Comparison of ENCODE assay signal across 8 mouse cellular contexts in the genomic region with DNA sequence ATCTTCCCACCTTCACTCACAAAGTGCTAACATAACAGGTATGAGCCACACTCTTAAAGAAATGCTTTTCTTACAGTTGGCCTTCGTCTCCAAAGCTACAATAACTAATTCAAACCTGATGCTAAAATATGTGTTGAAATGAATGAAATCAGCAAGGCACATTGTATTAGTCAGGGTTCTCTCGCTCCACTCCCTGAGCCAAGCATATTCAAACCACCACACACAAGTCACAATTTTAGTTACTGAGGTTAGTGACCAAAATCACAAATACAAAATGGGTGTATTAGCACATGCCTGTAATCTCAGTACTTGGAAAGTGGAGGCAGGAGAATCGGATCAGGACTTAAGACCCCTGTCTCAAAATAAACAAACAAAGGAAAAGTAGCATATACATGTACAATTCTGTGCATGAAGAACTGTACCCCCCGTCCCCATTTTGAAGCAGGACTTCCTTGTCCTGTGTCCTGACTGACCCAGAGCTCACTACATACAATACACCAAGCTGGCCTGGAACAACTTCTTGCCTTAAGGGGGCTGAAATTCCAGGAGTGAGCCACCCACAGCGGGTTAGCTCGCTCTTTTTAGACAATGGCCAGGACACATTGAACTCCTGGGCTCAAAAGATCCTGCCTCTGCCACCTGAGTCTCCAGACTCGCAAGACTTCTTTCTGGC. TPM values are rescaled to one million over a fixed set of nuclear protein-coding genes. Genes with fewer than 3 reads are reported as not detected.
DNase-seq lines count a peak whose midpoint lies in the region; ATAC-seq and TF ChIP-seq lines count a peak whose summit lies in the region.

No protein-coding gene starts in this region.

- DNase-seq in lung, embryonic 14.5 days, result no peak
- DNase-seq in lung, adult 18-20 months, result no peak
- no peak for DNase-seq in hindbrain, embryonic 14.5 days (ENCODE audit: low spot score)
- DNase-seq in ovary, postnatal 36 days (ENCODE audit: low spot score), result no peak
- DNase-seq in adrenal gland, postnatal 10 days, result no peak
- DNase-seq in spleen, postnatal 4 days (ENCODE audit: low spot score in 2 of 2), result no peak

- peaks cover 16% of the 10 kb centered on the region; the same call in 1 of the 2 replicates for H3K4me1 ChIP-seq in lung, embryonic 14.5 days (ENCODE audit: insufficient read depth)
- H3K4me1 ChIP-seq in brown adipose tissue, adult 24 weeks (ENCODE audit: control insufficient read depth, insufficient read depth, insufficient read length, low read length), result peaks cover 5% of the 10 kb centered on the region
- peaks cover 34% of the 10 kb centered on the region for H3K4me1 ChIP-seq in hindbrain, embryonic 14.5 days (replicated peaks; ENCODE audit: control insufficient read depth, insufficient read depth, low read length)
- H3K4me1 ChIP-seq in midbrain, embryonic 15.5 days, result peaks cover 27% of the 10 kb centered on the region

- no peaks in the 10 kb centered on the region for H3K27me3 ChIP-seq in lung, embryonic 14.5 days (ENCODE audit: insufficient read depth, low read length)
- no peaks in the 10 kb centered on the region for H3K27me3 ChIP-seq in hindbrain, embryonic 14.5 days (ENCODE audit: control insufficient read depth, insufficient read depth, low read length)
- no peaks in the 10 kb centered on the region for H3K27me3 ChIP-seq in midbrain, embryonic 15.5 days (replicated peaks)

- peaks cover 28% of the 10 kb centered on the region for H3K36me3 ChIP-seq in lung, embryonic 14.5 days (ENCODE audit: insufficient read depth)
- H3K36me3 ChIP-seq in hindbrain, embryonic 14.5 days (replicated peaks; ENCODE audit: control insufficient read depth, insufficient read depth), result peaks cover 26% of the 10 kb centered on the region
- peaks cover 8% of the 10 kb centered on the region; the same call in 1 of the 2 replicates for H3K36me3 ChIP-seq in midbrain, embryonic 15.5 days (replicated peaks)

- WGBS in lung, embryonic 14.5 days, result 17% methylated on average over 7 of the region's 7 CpGs
- 32% methylated on average over 7 of the region's 7 CpGs for WGBS in hindbrain, embryonic 14.5 days
- 27% methylated on average over 7 of the region's 7 CpGs for WGBS in midbrain, embryonic 15.5 days

- H3K4me3 ChIP-seq in lung, embryonic 14.5 days (ENCODE audit: low read depth, low read length), result peak overlapping the region; percentile 77
- H3K4me3 ChIP-seq in brown adipose tissue, adult 24 weeks (ENCODE audit: insufficient read depth, low read depth, low read length), result peak overlapping the region; percentile 96
- peak overlapping the region; percentile 70 for H3K4me3 ChIP-seq in hindbrain, embryonic 14.5 days (replicated peaks; ENCODE audit: low read length)
- H3K4me3 ChIP-seq in midbrain, embryonic 15.5 days, result peak overlapping the region; percentile 60

- TF ChIP-seq CTCF in lung, embryonic 14.5 days (IDR thresholded peaks at IDR 0.05; ENCODE audit: low read depth), result no peak

- H3K4me2 ChIP-seq in lung, embryonic 14.5 days, result peak overlapping the region; percentile 93
- H3K4me2 ChIP-seq in hindbrain, embryonic 14.5 days (replicated peaks), result peak overlapping the region; percentile 78
- peak overlapping the region; percentile 76 for H3K4me2 ChIP-seq in midbrain, embryonic 15.5 days

- peak; percentile 25; the same call in 1 of the 2 replicates for ATAC-seq in lung, embryonic 14.5 days (ENCODE audit: insufficient read depth)
- ATAC-seq in hindbrain, embryonic 14.5 days (ENCODE audit: low FRiP score), result 0 out of 2 replicates have a peak, but pooled peaks have one; percentile 2
- ATAC-seq in midbrain, embryonic 15.5 days (replicated peaks), result 0 out of 2 replicates have a peak, but pooled peaks have one; percentile 13

- peak overlapping the region; percentile 94 for H3K27ac ChIP-seq in lung, embryonic 14.5 days (ENCODE audit: low read depth)
- H3K27ac ChIP-seq in brown adipose tissue, adult 24 weeks (replicated peaks; ENCODE audit: low read depth, low read length), result peak overlapping the region; percentile 85
- peak overlapping the region; percentile 93 for H3K27ac ChIP-seq in hindbrain, embryonic 14.5 days
- peak overlapping the region; percentile 92 for H3K27ac ChIP-seq in midbrain, embryonic 15.5 days

- H3K9me3 ChIP-seq in lung, embryonic 14.5 days (ENCODE audit: low read depth, low read length), result no peaks in the 10 kb centered on the region
- H3K9me3 ChIP-seq in hindbrain, embryonic 14.5 days (ENCODE audit: control insufficient read depth, low read length), result no peaks in the 10 kb centered on the region
- H3K9me3 ChIP-seq in midbrain, embryonic 15.5 days, result no peaks in the 10 kb centered on the region

- H3K9ac ChIP-seq in lung, embryonic 14.5 days, result peak overlapping the region; percentile 94
- peak overlapping the region; percentile 98 for H3K9ac ChIP-seq in hindbrain, embryonic 14.5 days
- peak overlapping the region; percentile 95 for H3K9ac ChIP-seq in midbrain, embryonic 15.5 days

RNA-seq across cellular contexts. Expression of a gene that starts 12.1 kb away (rescaled TPM):
- polyA plus RNA-seq in lung, embryonic 14.5 days (2014; fragmentation: Nextera tagmentation; extraction: Ambion mirVana), result 186 and 198 TPM in 2 replicates
- polyA plus RNA-seq in brown adipose tissue, adult 24 weeks (2012; ENCODE audit: insufficient read depth, insufficient read length, missing spikeins), result 871 and 1,187 TPM in 2 replicates
- polyA plus RNA-seq in hindbrain, embryonic 14.5 days (2014; fragmentation: Nextera tagmentation; extraction: Ambion mirVana), result 216 and 227 TPM in 2 replicates
- 202 and 212 TPM in 2 replicates for polyA plus RNA-seq in midbrain, embryonic 15.5 days (2015; fragmentation: Nextera tagmentation; extraction: Ambion mirVana)
- 100 to 1,000 TPM; 692 to 778 TPM for total RNA-seq in adrenal gland, postnatal 10 days (2021)

RNA-seq across cellular contexts. Expression of a gene that starts 12.2 kb away (rescaled TPM):
- 28.7 and 32.5 TPM in 2 replicates for polyA plus RNA-seq in lung, embryonic 14.5 days (2014; fragmentation: Nextera tagmentation; extraction: Ambion mirVana)
- 13.0 and 13.2 TPM in 2 replicates for polyA plus RNA-seq in brown adipose tissue, adult 24 weeks (2012; ENCODE audit: insufficient read depth, insufficient read length, missing spikeins)
- 44.2 and 45.5 TPM in 2 replicates for polyA plus RNA-seq in hindbrain, embryonic 14.5 days (2014; fragmentation: Nextera tagmentation; extraction: Ambion mirVana)
- 70.4 and 71.1 TPM in 2 replicates for polyA plus RNA-seq in midbrain, embryonic 15.5 days (2015; fragmentation: Nextera tagmentation; extraction: Ambion mirVana)
- total RNA-seq in adrenal gland, postnatal 10 days (2021), result 10 to 100 TPM; 24.6 to 26.6 TPM

RNA-seq across cellular contexts. Expression of a gene that starts 23.5 kb away (rescaled TPM):
- 65.0 and 68.0 TPM in 2 replicates for polyA plus RNA-seq in lung, embryonic 14.5 days (2014; fragmentation: Nextera tagmentation; extraction: Ambion mirVana)
- 42.6 and 48.6 TPM in 2 replicates for polyA plus RNA-seq in brown adipose tissue, adult 24 weeks (2012; ENCODE audit: insufficient read depth, insufficient read length, missing spikeins)
- polyA plus RNA-seq in hindbrain, embryonic 14.5 days (2014; fragmentation: Nextera tagmentation; extraction: Ambion mirVana), result 75.2 and 78.5 TPM in 2 replicates
- 123 and 129 TPM in 2 replicates for polyA plus RNA-seq in midbrain, embryonic 15.5 days (2015; fragmentation: Nextera tagmentation; extraction: Ambion mirVana)
- 10 to 100 TPM; 74.7 to 87.0 TPM for total RNA-seq in adrenal gland, postnatal 10 days (2021)

RNA-seq across cellular contexts. Expression of a gene that starts 31.0 kb away (rescaled TPM):
- polyA plus RNA-seq in lung, embryonic 14.5 days (2014; fragmentation: Nextera tagmentation; extraction: Ambion mirVana), result 3.1 and 3.6 TPM in 2 replicates
- 1.6 and 1.8 TPM in 2 replicates for polyA plus RNA-seq in brown adipose tissue, adult 24 weeks (2012; ENCODE audit: insufficient read depth, insufficient read length, missing spikeins)
- 182 and 189 TPM in 2 replicates for polyA plus RNA-seq in hindbrain, embryonic 14.5 days (2014; fragmentation: Nextera tagmentation; extraction: Ambion mirVana)
- 137 and 138 TPM in 2 replicates for polyA plus RNA-seq in midbrain, embryonic 15.5 days (2015; fragmentation: Nextera tagmentation; extraction: Ambion mirVana)
- 1 to 10 TPM; 3.3 to 4.8 TPM for total RNA-seq in adrenal gland, postnatal 10 days (2021)
